Mouse (Mus musculus) intestine, postnatal 0 days (tissue): ENCODE data around the gene Zfp668. TPM values are rescaled to one million over a fixed set of nuclear protein-coding genes. Genes with fewer than 3 reads are reported as not detected.
A peak's percentile ranks its signal among the peaks of the same experiment; 100 is the strongest.
"Not testable (repeated sequence)": the region's sequence is repeated elsewhere in the genome, so short reads cannot be mapped to it uniquely, and the experiment has no call there.

Experiments
- ATAC-seq: fragments of 200-750 bp; cut with Nextera tagmentation; 2 replicates; pipeline ENCODE4 v1.8.0; 2017; ENCODE audit warnings: mild to moderate bottlenecking, moderate TSS enrichment, moderate library complexity
- H3K27ac ChIP-seq: fragments of 300-500 bp; sonication (generic); 2 replicates; pipeline ENCODE4 v1.5.1; 2014; ENCODE audit warnings: mild to moderate bottlenecking, low read depth, low read length, moderate library complexity
- H3K27me3 ChIP-seq: fragments of 300-500 bp; sonication (generic); replicated peaks from 2 replicates; pipeline ENCODE4 v1.6.1; 2014; ENCODE audit warnings: low read length, mixed read lengths; ENCODE audit not compliant: control insufficient read depth, insufficient read depth
- H3K36me3 ChIP-seq: fragments of 300-500 bp; sonication (generic); 2 replicates; pipeline ENCODE4 v1.6.1; 2014; ENCODE audit warnings: mild to moderate bottlenecking, moderate library complexity; ENCODE audit not compliant: control insufficient read depth, insufficient read depth
- H3K4me1 ChIP-seq: fragments of 300-500 bp; sonication (generic); replicated peaks from 2 replicates; pipeline ENCODE4 v1.6.1; 2014; ENCODE audit warnings: antibody characterized with exemption, low read length, mixed read lengths; ENCODE audit not compliant: control insufficient read depth, insufficient read depth
- H3K4me2 ChIP-seq: fragments of 300-500 bp; sonication (generic); replicated peaks from 2 replicates; pipeline ENCODE4 v1.6.1; 2014; ENCODE audit warnings: low read depth, mild to moderate bottlenecking, moderate library complexity
- H3K4me3 ChIP-seq: fragments of 300-500 bp; sonication (generic); 2 replicates; pipeline ENCODE4 v1.5.1; 2014; ENCODE audit warnings: low read depth, low read length
- H3K9ac ChIP-seq: fragments of 300-500 bp; sonication (generic); 2 replicates; pipeline ENCODE4 v1.6.1; 2014; ENCODE audit warnings: mild to moderate bottlenecking, low read depth, low read length
- H3K9me3 ChIP-seq: fragments of 300-500 bp; sonication (generic); 2 replicates; pipeline ENCODE4 v1.6.1; 2016; ENCODE audit warnings: mixed run types; ENCODE audit not compliant: control insufficient read depth
- CTCF ChIP-seq: sonication (generic); IDR thresholded peaks from 2 replicates; pipeline ENCODE4 v1.5.1; 2016; ENCODE audit warnings: low read depth, mild to moderate bottlenecking, control low read depth, antibody characterized with exemption, moderate library complexity
- WGBS: fragments of 180-500 bp; shearing (Covaris S2); extraction: QIAGEN DNeasy Blood & Tissue Kit; methylation state at CpG from one replicate; pipeline ENCODE4 v1.1.7; 2014; 5-methylcytosine and 5-hydroxymethylcytosine counted together
- polyA plus RNA-seq: library from polyadenylated mRNA; unstranded; fragments of >200 nt; fragmentation: Nextera tagmentation; extraction: Ambion mirVana; gene quantifications from 2 replicates; pipeline ENCODE4 v1.2.1, GENCODE M21; 2015

Gene Zfp668
- polyA plus RNA-seq, 1 experiment from 2014 or later, result 5.4 TPM

DNA sequence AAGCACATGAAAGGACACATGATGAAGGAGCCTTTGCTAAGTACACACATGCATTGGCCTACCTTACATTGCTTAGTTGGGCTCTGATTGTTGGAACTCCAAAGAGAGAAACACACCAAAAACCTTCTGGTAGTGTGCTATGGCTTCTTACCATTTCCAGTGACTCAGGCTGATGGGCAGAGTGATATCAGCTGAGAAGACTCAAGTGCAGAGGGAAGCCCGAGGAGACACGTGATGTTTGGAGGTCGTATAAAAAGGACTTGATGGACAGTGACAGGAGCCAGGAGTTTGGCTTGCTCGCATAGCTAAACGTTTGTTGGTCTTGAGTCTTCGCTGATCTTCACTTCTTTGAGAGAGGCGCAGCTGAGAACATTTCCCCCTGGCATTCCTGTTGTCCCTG lies 20.9 kb upstream of the Zfp668 start:
- no peak for ATAC-seq
- H3K4me2 ChIP-seq, result no peak overlapping the region
- 84% methylated on average over 7 of the region's 7 CpGs for WGBS
- H3K4me3 ChIP-seq, result no peak overlapping the region
- peaks cover 7% of the 10 kb centered on the region; the same call in 1 of the 2 replicates for H3K36me3 ChIP-seq
- H3K4me1 ChIP-seq, result peaks cover 6% of the 10 kb centered on the region; the same call in 1 of the 2 replicates
- H3K27ac ChIP-seq, result no peak overlapping the region
- no peak overlapping the region for H3K9ac ChIP-seq
- no peak for TF ChIP-seq CTCF
- H3K27me3 ChIP-seq, result no peaks in the 10 kb centered on the region
- H3K9me3 ChIP-seq, result no peaks in the 10 kb centered on the region

DNA sequence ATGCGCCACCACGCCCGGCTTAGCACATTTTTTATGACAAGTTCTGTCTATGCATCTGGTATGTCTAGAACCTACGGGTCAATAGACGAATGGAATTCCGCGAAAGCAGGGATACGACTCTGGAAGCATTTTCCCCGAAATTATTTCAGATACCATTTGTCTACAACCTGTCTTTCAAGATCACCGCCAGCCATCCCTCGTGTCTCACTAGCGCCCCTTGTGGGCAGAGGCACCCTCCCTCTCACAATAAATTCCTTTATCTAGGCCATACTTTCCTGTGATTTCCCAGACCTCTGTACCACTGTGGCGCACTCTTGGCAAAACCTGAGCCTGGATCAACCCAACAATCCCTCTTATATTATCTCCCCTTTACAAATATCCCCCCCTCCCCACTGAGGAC lies 19.8 kb upstream of the Zfp668 start:
- no peak for ATAC-seq
- Histone ChIP-seq H3K27me3 (no peaks in the 10 kb centered on the region), H3K36me3 (peaks cover 18% of the 10 kb centered on the region; the same call in 1 of the 2 replicates), H3K4me1 (peaks cover 6% of the 10 kb centered on the region; the same call in 1 of the 2 replicates), H3K4me2 (no peak overlapping the region), H3K9ac (no peak overlapping the region), H3K27ac (no peak overlapping the region), H3K4me3 (no peak overlapping the region), H3K9me3 (no peaks in the 10 kb centered on the region)
- 60% methylated on average over 13 of the region's 13 CpGs for WGBS
- peak; percentile 84 for TF ChIP-seq CTCF

DNA sequence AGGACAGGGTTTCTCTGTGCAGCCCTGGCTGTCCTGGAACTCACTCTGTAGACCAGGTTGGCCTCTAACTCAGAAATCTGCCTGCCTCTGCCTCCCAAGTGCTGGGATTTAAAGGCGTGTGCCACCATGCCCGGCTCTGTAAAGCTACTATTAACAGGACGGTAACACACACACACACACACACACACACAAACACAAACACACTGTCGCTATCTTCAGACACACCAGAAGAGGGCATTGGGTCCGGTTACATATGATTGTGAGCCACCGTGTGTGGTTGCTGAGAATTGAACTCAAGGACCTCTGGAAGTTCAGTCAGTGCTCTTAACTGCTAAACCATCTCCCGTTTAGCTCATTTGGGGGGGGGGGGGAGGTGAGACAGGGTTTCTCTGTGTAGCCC lies 19.3 kb upstream of the Zfp668 start:
- not testable (repeated sequence) for H3K9me3 ChIP-seq, H3K4me1 ChIP-seq, ATAC-seq, H3K27me3 ChIP-seq, H3K9ac ChIP-seq
- H3K36me3 ChIP-seq, result peaks cover 20% of the 10 kb centered on the region; the same call in 1 of the 2 replicates
- WGBS, result 65% methylated on average over 7 of the region's 7 CpGs
- H3K27ac ChIP-seq, result 0 out of 2 replicates have a peak overlapping the region, but pooled peaks have one; percentile 5
- H3K4me3 ChIP-seq, result peak overlapping the region; percentile 58
- H3K4me2 ChIP-seq, result peak overlapping the region; percentile 87

- peak within 1 kb of the TSS; percentile 79 for H3K27ac ChIP-seq
- H3K4me2 ChIP-seq, result peak within 1 kb of the TSS; percentile 87
- 0% methylated on average over 26 of the region's 26 CpGs for WGBS
- H3K9ac ChIP-seq, result peak within 1 kb of the TSS; percentile 51
- peaks cover 20% of the 10 kb centered on the region; the same call in 1 of the 2 replicates for H3K36me3 ChIP-seq
- peak; percentile 75 for TF ChIP-seq CTCF
- peaks cover 6% of the 10 kb centered on the region; the same call in 1 of the 2 replicates for H3K4me1 ChIP-seq
- no peaks in the 10 kb centered on the region for H3K9me3 ChIP-seq
- H3K27me3 ChIP-seq, result no peaks in the 10 kb centered on the region
- peak; percentile 88 for ATAC-seq
- peak within 1 kb of the TSS; percentile 58 for H3K4me3 ChIP-seq
Observed at GRCm38 (mm10) chr7:127895442-127895841, 18.8 kb upstream of the Zfp668 start, which contains the start of the genes Gm21974 and Vkorc1. TSS of gene Gm21974 (minus strand) at chr7:127895454. TSS of gene Vkorc1 (minus strand) at chr7:127895617.

GRCm38 (mm10) chr7:127894480-127894879 lies 17.9 kb upstream of the Zfp668 start:
- peak overlapping the region; percentile 51; the same call in 1 of the 2 replicates for H3K9ac ChIP-seq
- H3K9me3 ChIP-seq, result no peaks in the 10 kb centered on the region
- H3K27me3 ChIP-seq, result no peaks in the 10 kb centered on the region
- TF ChIP-seq CTCF, result peak; percentile 46
- H3K4me2 ChIP-seq, result peak overlapping the region; percentile 87
- peaks cover 24% of the 10 kb centered on the region; the same call in 1 of the 2 replicates for H3K36me3 ChIP-seq
- peak overlapping the region; percentile 58 for H3K4me3 ChIP-seq
- H3K27ac ChIP-seq, result peak overlapping the region; percentile 79
- ATAC-seq, result peak; percentile 28
- H3K4me1 ChIP-seq, result peaks cover 6% of the 10 kb centered on the region; the same call in 1 of the 2 replicates
- WGBS, result 44% methylated on average over 5 of the region's 5 CpGs

GRCm38 (mm10) chr7:127890798-127891197 lies 14.2 kb upstream of the Zfp668 start, which contains the start of gene Prss53:
TSS of gene Prss53 (minus strand) at chr7:127890970.
- H3K4me3 ChIP-seq, result no peak within 1 kb of the TSS
- peaks cover 8% of the 10 kb centered on the region; the same call in 1 of the 2 replicates for H3K4me1 ChIP-seq
- H3K9me3 ChIP-seq, result no peaks in the 10 kb centered on the region
- no peak within 1 kb of the TSS for H3K9ac ChIP-seq
- H3K27me3 ChIP-seq, result no peaks in the 10 kb centered on the region
- no peak within 1 kb of the TSS for H3K27ac ChIP-seq
- TF ChIP-seq CTCF, result no peak
- WGBS, result 17% methylated on average over 4 of the region's 4 CpGs
- peaks cover 56% of the 10 kb centered on the region; the same call in 1 of the 2 replicates for H3K36me3 ChIP-seq
- no peak for ATAC-seq
- H3K4me2 ChIP-seq, result no peak within 1 kb of the TSS
